Mouse (Mus musculus): Measurements from ENCODE around the gene Qrich1. TPM values are rescaled to one million over a fixed set of nuclear protein-coding genes. Genes with fewer than 3 reads are reported as not detected.

The Qrich1 gene
- polyA plus RNA-seq, 1 experiment from 2014 or later = 27.1 TPM

GRCm38 (mm10) chr9:108565881-108566814 is 49.5 kb downstream of the Qrich1 start:
- no peak for TF ChIP-seq CTCF (IDR thresholded peaks at IDR 0.05; ENCODE audit: low read depth)
- no peak for TF ChIP-seq EP300 (IDR thresholded peaks at IDR 0.05; ENCODE audit: low read depth)
- peak overlapping the region; percentile 85 for H3K9ac ChIP-seq (replicated peaks)
- peak overlapping the region; percentile 97 for H3K27ac ChIP-seq (ENCODE audit: low read depth)
- ATAC-seq (peak; percentile 2), DNase-seq (no peak)
- peak overlapping the region; percentile 100 for H3K4me2 ChIP-seq (ENCODE audit: low read depth, low read length)
- no peaks in the 10 kb centered on the region for H3K9me3 ChIP-seq (ENCODE audit: low read length)
- peaks cover 35% of the 10 kb centered on the region for H3K36me3 ChIP-seq (replicated peaks; ENCODE audit: insufficient read depth, low read length)
- peaks cover 46% of the 10 kb centered on the region for H3K4me1 ChIP-seq (ENCODE audit: insufficient read depth)
- 9% methylated on average over 35 of the region's 35 CpGs for WGBS (ENCODE audit: insufficient replicate concordance)
- H3K4me3 ChIP-seq (ENCODE audit: low read depth, low read length) = peak overlapping the region; percentile 81
- H3K27me3 ChIP-seq (ENCODE audit: insufficient read depth, low read length) = no peaks in the 10 kb centered on the region

- no peaks in the 10 kb centered on the region for H3K9me3 ChIP-seq (ENCODE audit: low read length)
- WGBS (ENCODE audit: insufficient replicate concordance) = 0% methylated on average over 73 of the region's 73 CpGs
Observed at GRCm38 (mm10) chr9:108566815-108567776, 50.5 kb downstream of the Qrich1 start, which contains the start of gene Ndufaf3. Gene Ndufaf3 (minus strand): TSS chr9:108567434.

GRCm38 (mm10) chr9:108567931-108568419 is 51.4 kb downstream of the Qrich1 start:
- H3K4me3 ChIP-seq (ENCODE audit: low read depth, low read length) = peak overlapping the region; percentile 81
- ATAC-seq (no peak; the same call in 1 of the 2 replicates), DNase-seq (peak; percentile 47)
- H3K27me3 ChIP-seq (ENCODE audit: insufficient read depth, low read length) = no peaks in the 10 kb centered on the region
- H3K9ac ChIP-seq (replicated peaks) = peak overlapping the region; percentile 85
- peaks cover 39% of the 10 kb centered on the region for H3K4me1 ChIP-seq (ENCODE audit: insufficient read depth)
- WGBS (ENCODE audit: insufficient replicate concordance) = 4% methylated on average over 18 of the region's 18 CpGs
- H3K4me2 ChIP-seq (ENCODE audit: low read depth, low read length) = peak overlapping the region; percentile 100
- H3K36me3 ChIP-seq (replicated peaks; ENCODE audit: insufficient read depth, low read length) = peaks cover 41% of the 10 kb centered on the region
- H3K27ac ChIP-seq (ENCODE audit: low read depth) = peak overlapping the region; percentile 97
- no peaks in the 10 kb centered on the region for H3K9me3 ChIP-seq (ENCODE audit: low read length)
- no peak for TF ChIP-seq EP300 (IDR thresholded peaks at IDR 0.05; ENCODE audit: low read depth)
- TF ChIP-seq CTCF (IDR thresholded peaks at IDR 0.05; ENCODE audit: low read depth) = no peak

More at GRCm38 (mm10) chr9:108566815-108567776, 50.5 kb downstream of the Qrich1 start, which contains the start of gene Ndufaf3:
- Histone ChIP-seq H3K27me3 (ENCODE audit: insufficient read depth, low read length) (no peaks in the 10 kb centered on the region), H3K36me3 (replicated peaks; ENCODE audit: insufficient read depth, low read length) (peaks cover 39% of the 10 kb centered on the region), H3K4me3 (ENCODE audit: low read depth, low read length) (peak within 1 kb of the TSS; percentile 81), H3K9ac (replicated peaks) (peak within 1 kb of the TSS; percentile 85), H3K27ac (ENCODE audit: low read depth) (peak within 1 kb of the TSS; percentile 97), H3K4me1 (ENCODE audit: insufficient read depth) (peaks cover 39% of the 10 kb centered on the region), H3K4me2 (ENCODE audit: low read depth, low read length) (peak within 1 kb of the TSS; percentile 100)
- TF ChIP-seq CTCF (IDR thresholded peaks at IDR 0.05; ENCODE audit: low read depth) (peak; percentile 98), EP300 (IDR thresholded peaks at IDR 0.05; ENCODE audit: low read depth) (peak; percentile 57; the same call in 1 of the 2 replicates)
- ATAC-seq (peak; percentile 87), DNase-seq (peak; percentile 97)

GRCm38 (mm10) chr9:108568511-108568921 is 51.9 kb downstream of the Qrich1 start:
- no peaks in the 10 kb centered on the region for H3K27me3 ChIP-seq (ENCODE audit: insufficient read depth, low read length)
- no peaks in the 10 kb centered on the region for H3K9me3 ChIP-seq (ENCODE audit: low read length)
- ATAC-seq = no peak
- peaks cover 39% of the 10 kb centered on the region for H3K4me1 ChIP-seq (ENCODE audit: insufficient read depth)
- peaks cover 40% of the 10 kb centered on the region for H3K36me3 ChIP-seq (replicated peaks; ENCODE audit: insufficient read depth, low read length)
- 42% methylated on average over 17 of the region's 17 CpGs for WGBS (ENCODE audit: insufficient replicate concordance)
- DNase-seq = peak; percentile 24
- peak overlapping the region; percentile 97 for H3K27ac ChIP-seq (ENCODE audit: low read depth)
- TF ChIP-seq EP300 (IDR thresholded peaks at IDR 0.05; ENCODE audit: low read depth) = no peak
- no peak for TF ChIP-seq CTCF (IDR thresholded peaks at IDR 0.05; ENCODE audit: low read depth)
- H3K9ac ChIP-seq (replicated peaks) = peak overlapping the region; percentile 85
- H3K4me3 ChIP-seq (ENCODE audit: low read depth, low read length) = peak overlapping the region; percentile 81
- peak overlapping the region; percentile 100 for H3K4me2 ChIP-seq (ENCODE audit: low read depth, low read length)

GRCm38 (mm10) chr9:108569381-108570206 is 53.0 kb downstream of the Qrich1 start, which contains the start of gene Dalrd3:
Gene Dalrd3 (plus strand): TSS chr9:108569886.
- H3K9ac ChIP-seq (replicated peaks) = peak within 1 kb of the TSS; percentile 62
- TF ChIP-seq EP300 (IDR thresholded peaks at IDR 0.05; ENCODE audit: low read depth) = no peak
- no peak for TF ChIP-seq CTCF (IDR thresholded peaks at IDR 0.05; ENCODE audit: low read depth)
- H3K36me3 ChIP-seq (replicated peaks; ENCODE audit: insufficient read depth, low read length) = peaks cover 29% of the 10 kb centered on the region
- peak; percentile 49 for ATAC-seq
- H3K4me1 ChIP-seq (ENCODE audit: insufficient read depth) = peaks cover 33% of the 10 kb centered on the region
- 5% methylated on average over 42 of the region's 42 CpGs for WGBS (ENCODE audit: insufficient replicate concordance)
- H3K27ac ChIP-seq (ENCODE audit: low read depth) = peak within 1 kb of the TSS; percentile 97
- no peaks in the 10 kb centered on the region for H3K27me3 ChIP-seq (ENCODE audit: insufficient read depth, low read length)
- DNase-seq = peak; percentile 92
- H3K4me2 ChIP-seq (ENCODE audit: low read depth, low read length) = peak within 1 kb of the TSS; percentile 100
- H3K4me3 ChIP-seq (ENCODE audit: low read depth, low read length) = peak within 1 kb of the TSS; percentile 81
- no peaks in the 10 kb centered on the region for H3K9me3 ChIP-seq (ENCODE audit: low read length)
